ENCODE assay signal across 8 mouse cellular contexts in genomic region chr17:45584096-45584896, GRCm38 (mm10). TPM values are rescaled to one million over a fixed set of nuclear protein-coding genes. Genes with fewer than 3 reads are reported as not detected.
DNase-seq lines count a peak whose midpoint lies in the region; ATAC-seq and TF ChIP-seq lines count a peak whose summit lies in the region.

No protein-coding gene starts in this region.

- 30% methylated on average over 12 of the region's 12 CpGs for WGBS in bone marrow, adult 2 months
- whole genome bisulfite sequencing in forebrain, embryonic 13.5 days = 38% methylated on average over 12 of the region's 12 CpGs
- WGBS in heart, postnatal 0 days = 19% methylated on average over 12 of the region's 12 CpGs
- WGBS in liver, embryonic 16.5 days (ENCODE audit: insufficient replicate concordance) = 50% methylated on average over 12 of the region's 12 CpGs
- WGBS in neural tube, embryonic 14.5 days = 49% methylated on average over 12 of the region's 12 CpGs

- TF ChIP-seq POLR2A in bone marrow, adult 2 months (IDR thresholded peaks at IDR 0.05; ENCODE audit: borderline replicate concordance, control insufficient read depth, low read depth, low read length) = no peak

- peaks cover 92% of the 10 kb centered on the region for H3K4me1 ChIP-seq in E14TG2a.4 (replicated peaks; ENCODE audit: low read depth, low read length)
- H3K4me1 ChIP-seq in bone marrow, adult 2 months (ENCODE audit: control insufficient read depth, insufficient read depth, low read length) = peaks cover 18% of the 10 kb centered on the region
- peaks cover 14% of the 10 kb centered on the region for H3K4me1 ChIP-seq in forebrain, embryonic 13.5 days
- peaks cover 23% of the 10 kb centered on the region; the same call in 1 of the 2 replicates for H3K4me1 ChIP-seq in heart, postnatal 0 days (ENCODE audit: control insufficient read depth, insufficient read depth)
- H3K4me1 ChIP-seq in liver, embryonic 16.5 days (ENCODE audit: control insufficient read depth, low read depth, low read length) = peaks cover 46% of the 10 kb centered on the region
- H3K4me1 ChIP-seq in neural tube, embryonic 14.5 days (ENCODE audit: control insufficient read depth, insufficient read depth, low read length) = 0 out of 2 replicates have a peak, but pooled peaks cover 3% of the 10 kb centered on the region

- peak; percentile 88 for DNase-seq in heart, postnatal 0 days (ENCODE audit: low spot score)
- DNase-seq in kidney, postnatal 14 days = peak; percentile 91
- DNase-seq in natural killer cell, adult 2 months (ENCODE audit: low spot score in 2 of 2) = no peak

- peak overlapping the region; percentile 16; the same call in 1 of the 2 replicates for H3K4me2 ChIP-seq in forebrain, embryonic 13.5 days
- H3K4me2 ChIP-seq in heart, postnatal 0 days (ENCODE audit: low read depth, low read length) = peak overlapping the region; percentile 17; the same call in 1 of the 2 replicates
- H3K4me2 ChIP-seq in liver, embryonic 16.5 days (ENCODE audit: low read depth, low read length) = no peak overlapping the region
- no peak overlapping the region for H3K4me2 ChIP-seq in neural tube, embryonic 14.5 days (ENCODE audit: low read depth, low read length)

- peak overlapping the region; percentile 63 for H3K4me3 ChIP-seq in E14TG2a.4 (replicated peaks; ENCODE audit: low read length)
- peak overlapping the region; percentile 46 for H3K4me3 ChIP-seq in bone marrow, adult 2 months (replicated peaks; ENCODE audit: control insufficient read depth, low read depth, low read length)
- no peak overlapping the region for H3K4me3 ChIP-seq in forebrain, embryonic 13.5 days
- H3K4me3 ChIP-seq in heart, postnatal 0 days (ENCODE audit: low read depth, low read length) = no peak overlapping the region
- H3K4me3 ChIP-seq in liver, embryonic 16.5 days (ENCODE audit: low read depth, low read length) = peak overlapping the region; percentile 9; the same call in 1 of the 2 replicates
- no peak overlapping the region for H3K4me3 ChIP-seq in neural tube, embryonic 14.5 days (ENCODE audit: low read depth, low read length)

- TF ChIP-seq CTCF in E14TG2a.4 (conservative IDR thresholded peaks at IDR 0.05; ENCODE audit: low read length) = no peak
- no peak; the same call in 1 of the 2 replicates for TF ChIP-seq CTCF in bone marrow, adult 2 months (IDR thresholded peaks at IDR 0.05; ENCODE audit: control insufficient read depth, insufficient read depth, low read length)
- TF ChIP-seq CTCF in heart, postnatal 0 days (IDR thresholded peaks at IDR 0.05; ENCODE audit: low read depth) = no peak

- peak; percentile 46 for ATAC-seq in forebrain, embryonic 13.5 days
- ATAC-seq in heart, postnatal 0 days (ENCODE audit: insufficient read depth, low read depth) = peak; percentile 75
- no peak for ATAC-seq in liver, embryonic 16.5 days (ENCODE audit: low read depth)
- peak; percentile 42 for ATAC-seq in neural tube, embryonic 14.5 days (ENCODE audit: low read depth)

- no peaks in the 10 kb centered on the region for H3K9me3 ChIP-seq in E14TG2a.4 (ENCODE audit: low read length)
- no peaks in the 10 kb centered on the region for H3K9me3 ChIP-seq in forebrain, embryonic 13.5 days (replicated peaks)
- no peaks in the 10 kb centered on the region for H3K9me3 ChIP-seq in heart, postnatal 0 days (replicated peaks; ENCODE audit: control insufficient read depth, low read length)
- no peaks in the 10 kb centered on the region for H3K9me3 ChIP-seq in liver, embryonic 16.5 days (replicated peaks; ENCODE audit: control insufficient read depth, low read length)
- H3K9me3 ChIP-seq in neural tube, embryonic 14.5 days (ENCODE audit: control insufficient read depth, low read length) = no peaks in the 10 kb centered on the region

- no peak; the same call in 1 of the 2 replicates for TF ChIP-seq EP300 in heart, postnatal 0 days (IDR thresholded peaks at IDR 0.05; ENCODE audit: low read depth)

- H3K27me3 ChIP-seq in E14TG2a.4 (ENCODE audit: insufficient read depth, low read length) = no peaks in the 10 kb centered on the region
- no peaks in the 10 kb centered on the region for H3K27me3 ChIP-seq in forebrain, embryonic 13.5 days
- no peaks in the 10 kb centered on the region for H3K27me3 ChIP-seq in heart, postnatal 0 days (ENCODE audit: control insufficient read depth, insufficient read depth, low read length)
- H3K27me3 ChIP-seq in liver, embryonic 16.5 days (ENCODE audit: control insufficient read depth, insufficient read depth, low read depth, low read length) = no peaks in the 10 kb centered on the region
- H3K27me3 ChIP-seq in neural tube, embryonic 14.5 days (ENCODE audit: control insufficient read depth, insufficient read depth, low read length) = no peaks in the 10 kb centered on the region

- peaks cover 64% of the 10 kb centered on the region for H3K36me3 ChIP-seq in E14TG2a.4 (ENCODE audit: insufficient read depth, low read length)
- H3K36me3 ChIP-seq in forebrain, embryonic 13.5 days (ENCODE audit: poor library complexity, severe bottlenecking) = peaks cover 16% of the 10 kb centered on the region
- peaks cover 24% of the 10 kb centered on the region for H3K36me3 ChIP-seq in heart, postnatal 0 days (replicated peaks; ENCODE audit: control insufficient read depth, insufficient read depth, low read length)
- H3K36me3 ChIP-seq in liver, embryonic 16.5 days (ENCODE audit: control insufficient read depth, insufficient read depth) = peaks cover 45% of the 10 kb centered on the region
- no peaks in the 10 kb centered on the region for H3K36me3 ChIP-seq in neural tube, embryonic 14.5 days (ENCODE audit: control insufficient read depth, insufficient read depth, low read length)

- peak overlapping the region; percentile 45 for H3K9ac ChIP-seq in forebrain, embryonic 13.5 days
- peak overlapping the region; percentile 5; the same call in 1 of the 2 replicates for H3K9ac ChIP-seq in heart, postnatal 0 days (replicated peaks; ENCODE audit: low read depth, low read length)
- H3K9ac ChIP-seq in liver, embryonic 16.5 days (ENCODE audit: low read depth, low read length) = no peak overlapping the region
- H3K9ac ChIP-seq in neural tube, embryonic 14.5 days (replicated peaks; ENCODE audit: low read depth, low read length) = no peak overlapping the region

- peak overlapping the region; percentile 83 for H3K27ac ChIP-seq in bone marrow, adult 2 months (ENCODE audit: control insufficient read depth, insufficient read depth, low read depth, low read length, poor library complexity)
- peak overlapping the region; percentile 7 for H3K27ac ChIP-seq in forebrain, embryonic 13.5 days
- peak overlapping the region; percentile 97 for H3K27ac ChIP-seq in heart, postnatal 0 days (ENCODE audit: low read depth)
- peak overlapping the region; percentile 66 for H3K27ac ChIP-seq in liver, embryonic 16.5 days (ENCODE audit: low read length)
- peak overlapping the region; percentile 45 for H3K27ac ChIP-seq in neural tube, embryonic 14.5 days (ENCODE audit: low read depth, low read length)

RNA-seq across cellular contexts. Expression of gene Hsp90ab1, which starts 11.2 kb away (rescaled TPM):
- 576 and 1,077 TPM in 2 replicates for polyA plus RNA-seq in bone marrow, adult 2 months (2011; ENCODE audit: insufficient read depth, insufficient read length, low replicate concordance, missing spikeins)
- 1,763 and 1,849 TPM in 2 replicates for polyA plus RNA-seq in forebrain, embryonic 13.5 days (2015; fragmentation: Nextera tagmentation; extraction: Ambion mirVana)
- total RNA-seq in heart, postnatal 0 days (2014; rRNA removed; ENCODE audit: low replicate concordance) = 716 and 846 TPM in 2 replicates
- 756 and 767 TPM in 2 replicates for polyA plus RNA-seq in heart, postnatal 0 days (2015; fragmentation: Nextera tagmentation; extraction: Ambion mirVana)
- 564 and 565 TPM in 2 replicates for polyA plus RNA-seq in liver, embryonic 16.5 days (2015; fragmentation: Nextera tagmentation; extraction: Ambion mirVana)
- 1,278 and 1,406 TPM in 2 replicates for polyA plus RNA-seq in neural tube, embryonic 14.5 days (2014; fragmentation: Nextera tagmentation; extraction: Ambion mirVana)

RNA-seq across cellular contexts. Expression of gene Slc29a1, which starts 15.1 kb away (rescaled TPM):
- polyA plus RNA-seq in bone marrow, adult 2 months (2011; ENCODE audit: insufficient read depth, insufficient read length, low replicate concordance, missing spikeins) = 73.1 and 109 TPM in 2 replicates
- 47.2 and 51.9 TPM in 2 replicates for polyA plus RNA-seq in forebrain, embryonic 13.5 days (2015; fragmentation: Nextera tagmentation; extraction: Ambion mirVana)
- total RNA-seq in heart, postnatal 0 days (2014; rRNA removed; ENCODE audit: low replicate concordance) = 236 and 368 TPM in 2 replicates
- polyA plus RNA-seq in heart, postnatal 0 days (2015; fragmentation: Nextera tagmentation; extraction: Ambion mirVana) = 105 and 107 TPM in 2 replicates
- polyA plus RNA-seq in liver, embryonic 16.5 days (2015; fragmentation: Nextera tagmentation; extraction: Ambion mirVana) = 154 and 162 TPM in 2 replicates
- polyA plus RNA-seq in neural tube, embryonic 14.5 days (2014; fragmentation: Nextera tagmentation; extraction: Ambion mirVana) = 29.1 and 35.9 TPM in 2 replicates

RNA-seq across cellular contexts. Expression of gene Mymx, which starts 17.6 kb away (rescaled TPM):
- polyA plus RNA-seq in bone marrow, adult 2 months (2011; ENCODE audit: insufficient read depth, insufficient read length, low replicate concordance, missing spikeins) = 9.3 TPM in 1 of 2 replicates, not detected in the other
- polyA plus RNA-seq in forebrain, embryonic 13.5 days (2015; fragmentation: Nextera tagmentation; extraction: Ambion mirVana) = not detected in 2 replicates
- total RNA-seq in heart, postnatal 0 days (2014; rRNA removed; ENCODE audit: low replicate concordance) = not detected in 2 replicates
- polyA plus RNA-seq in heart, postnatal 0 days (2015; fragmentation: Nextera tagmentation; extraction: Ambion mirVana) = not detected in 2 replicates
- 0.30 and 0.35 TPM in 2 replicates for polyA plus RNA-seq in liver, embryonic 16.5 days (2015; fragmentation: Nextera tagmentation; extraction: Ambion mirVana)
- 0.44 and 1.0 TPM in 2 replicates for polyA plus RNA-seq in neural tube, embryonic 14.5 days (2014; fragmentation: Nextera tagmentation; extraction: Ambion mirVana)

RNA-seq across cellular contexts. Expression of gene Slc35b2, which starts 20.6 kb away (rescaled TPM):
- polyA plus RNA-seq in bone marrow, adult 2 months (2011; ENCODE audit: insufficient read depth, insufficient read length, low replicate concordance, missing spikeins) = 14.7 and 22.7 TPM in 2 replicates
- polyA plus RNA-seq in forebrain, embryonic 13.5 days (2015; fragmentation: Nextera tagmentation; extraction: Ambion mirVana) = 89.1 and 107 TPM in 2 replicates
- 87.8 and 137 TPM in 2 replicates for total RNA-seq in heart, postnatal 0 days (2014; rRNA removed; ENCODE audit: low replicate concordance)
- polyA plus RNA-seq in heart, postnatal 0 days (2015; fragmentation: Nextera tagmentation; extraction: Ambion mirVana) = 64.8 and 68.3 TPM in 2 replicates
- 45.3 and 46.5 TPM in 2 replicates for polyA plus RNA-seq in liver, embryonic 16.5 days (2015; fragmentation: Nextera tagmentation; extraction: Ambion mirVana)
- 72.2 and 79.3 TPM in 2 replicates for polyA plus RNA-seq in neural tube, embryonic 14.5 days (2014; fragmentation: Nextera tagmentation; extraction: Ambion mirVana)

RNA-seq across cellular contexts. Expression of gene Nfkbie, which starts 28.8 kb away (rescaled TPM):
- 6.9 and 14.8 TPM in 2 replicates for polyA plus RNA-seq in bone marrow, adult 2 months (2011; ENCODE audit: insufficient read depth, insufficient read length, low replicate concordance, missing spikeins)
- 5.1 TPM in 2 replicates for polyA plus RNA-seq in forebrain, embryonic 13.5 days (2015; fragmentation: Nextera tagmentation; extraction: Ambion mirVana)
- total RNA-seq in heart, postnatal 0 days (2014; rRNA removed; ENCODE audit: low replicate concordance) = 1.2 and 3.0 TPM in 2 replicates
- polyA plus RNA-seq in heart, postnatal 0 days (2015; fragmentation: Nextera tagmentation; extraction: Ambion mirVana) = 1.7 and 1.9 TPM in 2 replicates
- polyA plus RNA-seq in liver, embryonic 16.5 days (2015; fragmentation: Nextera tagmentation; extraction: Ambion mirVana) = 1.8 TPM in 2 replicates
- polyA plus RNA-seq in neural tube, embryonic 14.5 days (2014; fragmentation: Nextera tagmentation; extraction: Ambion mirVana) = 4.2 and 4.9 TPM in 2 replicates

Comparison
In these comparisons a context has a peak if more than half of its experiments do, and no peak if none do; other contexts are left out.
1. H3K4me3 ChIP-seq: peak in E14TG2a.4 (single experiment), bone marrow, adult 2 months (single experiment) and liver, embryonic 16.5 days (single experiment); none in forebrain, embryonic 13.5 days (single experiment), heart, postnatal 0 days (single experiment) and neural tube, embryonic 14.5 days (single experiment).
2. H3K27ac ChIP-seq: peak in every context shown above with its lines; median percentile 97 in heart, postnatal 0 days; 83 in bone marrow, adult 2 months; 66 in liver, embryonic 16.5 days; 45 in neural tube, embryonic 14.5 days; 7 in forebrain, embryonic 13.5 days.
3. H3K4me2 ChIP-seq: peak in forebrain, embryonic 13.5 days (single experiment) and heart, postnatal 0 days (single experiment); none in liver, embryonic 16.5 days (single experiment) and neural tube, embryonic 14.5 days (single experiment).
4. H3K9ac ChIP-seq: peak in forebrain, embryonic 13.5 days (single experiment) and heart, postnatal 0 days (single experiment); none in liver, embryonic 16.5 days (single experiment) and neural tube, embryonic 14.5 days (single experiment).
5. DNase-seq: peak in heart, postnatal 0 days (single experiment) and kidney, postnatal 14 days (single experiment); none in natural killer cell, adult 2 months (0 of 2).